8 mouse cellular contexts compared by ENCODE assay signal in the genomic region with DNA sequence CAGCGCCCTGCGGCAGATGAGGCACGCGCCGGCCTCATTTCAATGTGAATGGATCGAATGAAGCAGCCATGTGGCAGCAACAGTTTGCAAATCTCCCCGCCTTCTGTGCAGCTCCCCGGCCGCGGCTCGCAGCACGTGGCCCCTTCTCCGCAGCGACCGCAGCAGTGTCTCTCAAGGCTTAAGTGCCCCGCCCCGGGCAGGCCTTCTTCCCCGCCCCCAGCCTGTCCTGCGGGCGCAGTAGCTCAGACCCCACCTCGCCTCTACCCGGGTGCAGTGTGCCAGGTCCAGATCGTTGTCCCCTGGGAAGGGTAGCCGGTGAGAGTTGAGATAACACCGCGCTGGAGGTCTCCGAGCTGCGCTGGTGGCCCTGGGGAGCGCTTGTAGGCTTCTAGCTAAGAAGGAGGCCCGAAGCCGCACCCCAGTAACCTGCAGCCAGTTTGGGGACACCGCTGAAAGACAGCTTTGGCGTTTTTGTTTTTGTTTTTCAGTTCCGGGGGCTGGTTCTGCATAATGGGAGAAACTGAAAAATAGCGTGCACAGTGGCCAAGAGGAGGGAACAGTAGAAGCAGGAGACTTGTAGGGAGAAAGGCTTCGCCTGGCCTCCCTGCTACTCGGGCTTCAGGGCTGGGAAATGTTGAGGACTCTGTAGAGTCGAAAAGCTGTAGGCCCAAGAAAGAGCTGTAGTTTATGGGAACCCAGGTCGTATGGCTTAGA. TPM values are rescaled to one million over a fixed set of nuclear protein-coding genes. Genes with fewer than 3 reads are reported as not detected.
DNase-seq lines count a peak whose midpoint lies in the region; ATAC-seq and TF ChIP-seq lines count a peak whose summit lies in the region.

No protein-coding gene starts in this region.

- ATAC-seq in embryonic facial prominence, embryonic 13.5 days (ENCODE audit: insufficient number of reproducible peaks, insufficient read depth, low FRiP score, low TSS enrichment, low read depth) = no peak
- peak; percentile 61; the same call in 1 of the 2 replicates for ATAC-seq in hindbrain, embryonic 16.5 days

- WGBS in embryonic facial prominence, embryonic 13.5 days = 5% methylated on average over 39 of the region's 39 CpGs
- WGBS in hindbrain, embryonic 16.5 days = 5% methylated on average over 39 of the region's 39 CpGs
- 27% methylated on average over 39 of the region's 39 CpGs for WGBS in olfactory bulb, adult 2 months

- peaks cover 87% of the 10 kb centered on the region for H3K27me3 ChIP-seq in embryonic facial prominence, embryonic 13.5 days
- peaks cover 37% of the 10 kb centered on the region for H3K27me3 ChIP-seq in hindbrain, embryonic 16.5 days (replicated peaks; ENCODE audit: control insufficient read depth, insufficient read depth, low read length)

- H3K9me3 ChIP-seq in embryonic facial prominence, embryonic 13.5 days = no peaks in the 10 kb centered on the region
- H3K9me3 ChIP-seq in hindbrain, embryonic 16.5 days (ENCODE audit: control insufficient read depth, low read length) = no peaks in the 10 kb centered on the region

- H3K4me1 ChIP-seq in embryonic facial prominence, embryonic 13.5 days = peaks cover 62% of the 10 kb centered on the region
- peaks cover 43% of the 10 kb centered on the region for H3K4me1 ChIP-seq in hindbrain, embryonic 16.5 days (ENCODE audit: control insufficient read depth, insufficient read depth, low read depth, low read length)
- H3K4me1 ChIP-seq in olfactory bulb, adult 2 months (ENCODE audit: control insufficient read depth, insufficient read depth, low read length) = peaks cover 47% of the 10 kb centered on the region

- peak overlapping the region; percentile 70 for H3K4me2 ChIP-seq in embryonic facial prominence, embryonic 13.5 days
- H3K4me2 ChIP-seq in hindbrain, embryonic 16.5 days (ENCODE audit: low read length) = peak overlapping the region; percentile 74

- TF ChIP-seq CTCF in olfactory bulb, adult 2 months (IDR thresholded peaks at IDR 0.05; ENCODE audit: insufficient read depth, low read depth, low read length) = no peak

- peak overlapping the region; percentile 40 for H3K4me3 ChIP-seq in embryonic facial prominence, embryonic 13.5 days
- peak overlapping the region; percentile 40 for H3K4me3 ChIP-seq in hindbrain, embryonic 16.5 days (ENCODE audit: low read length)
- peak overlapping the region; percentile 19 for H3K4me3 ChIP-seq in olfactory bulb, adult 2 months (ENCODE audit: insufficient read depth, low read depth, low read length)

- DNase-seq in heart, adult 11 months = peak; percentile 96
- DNase-seq in heart, adult 8-10 months (ENCODE audit: low spot score) = no peak
- DNase-seq in ES-CJ7 (ENCODE audit: low read depth, low spot score) (peak; percentile 90), liver (peak; percentile 72)
- no peak for DNase-seq in ovary, adult 18-20 months (ENCODE audit: low spot score)

- H3K27ac ChIP-seq in embryonic facial prominence, embryonic 13.5 days = no peak overlapping the region
- no peak overlapping the region for H3K27ac ChIP-seq in hindbrain, embryonic 16.5 days (ENCODE audit: low read depth, low read length)
- H3K27ac ChIP-seq in olfactory bulb, adult 2 months (ENCODE audit: insufficient read depth, low read depth, low read length) = no peak overlapping the region

- H3K36me3 ChIP-seq in embryonic facial prominence, embryonic 13.5 days = no peaks in the 10 kb centered on the region
- no peaks in the 10 kb centered on the region for H3K36me3 ChIP-seq in hindbrain, embryonic 16.5 days (ENCODE audit: control insufficient read depth, insufficient read depth, low read length)

- peak overlapping the region; percentile 72 for H3K9ac ChIP-seq in embryonic facial prominence, embryonic 13.5 days
- peak overlapping the region; percentile 5 for H3K9ac ChIP-seq in hindbrain, embryonic 16.5 days (ENCODE audit: low read depth, low read length)

- no peak for TF ChIP-seq POLR2A in olfactory bulb, adult 2 months (IDR thresholded peaks at IDR 0.05; ENCODE audit: insufficient read depth, low read depth, low read length)

RNA-seq across cellular contexts. Expression of a gene that starts 2.8 kb away (rescaled TPM):
- 10 to 100 TPM; 12.1 to 18.7 (median 18.6) TPM for total RNA-seq in heart, adult 8-10 months (2022)
- 4.2 and 4.6 TPM in 2 replicates for polyA plus RNA-seq in embryonic facial prominence, embryonic 13.5 days (2015; fragmentation: Nextera tagmentation; extraction: Ambion mirVana)
- 5.3 and 6.0 TPM in 2 replicates for polyA plus RNA-seq in hindbrain, embryonic 16.5 days (2015; fragmentation: Nextera tagmentation; extraction: Ambion mirVana)
- polyA plus RNA-seq in olfactory bulb, adult 2 months (2012; ENCODE audit: insufficient read depth, insufficient read length, low replicate concordance, missing spikeins) = not detected in 2 replicates

RNA-seq across cellular contexts. Expression of a gene that starts 28.3 kb away (rescaled TPM):
- 10 to 100 TPM in 1 of 4 experiments, 1 to 10 TPM in 3; 2.8 to 15.4 (median 5.2) TPM for total RNA-seq in heart, adult 8-10 months (2022)
- 1.7 and 1.8 TPM in 2 replicates for polyA plus RNA-seq in embryonic facial prominence, embryonic 13.5 days (2015; fragmentation: Nextera tagmentation; extraction: Ambion mirVana)
- 12.3 and 14.9 TPM in 2 replicates for polyA plus RNA-seq in hindbrain, embryonic 16.5 days (2015; fragmentation: Nextera tagmentation; extraction: Ambion mirVana)
- polyA plus RNA-seq in olfactory bulb, adult 2 months (2012; ENCODE audit: insufficient read depth, insufficient read length, low replicate concordance, missing spikeins) = not detected in 2 replicates

RNA-seq across cellular contexts. Expression of a gene that starts 34.2 kb away (rescaled TPM):
- total RNA-seq in heart, adult 8-10 months (2022) = 10 to 100 TPM; 12.5 to 14.0 (median 13.6) TPM
- polyA plus RNA-seq in embryonic facial prominence, embryonic 13.5 days (2015; fragmentation: Nextera tagmentation; extraction: Ambion mirVana) = 20.1 and 20.7 TPM in 2 replicates
- 28.2 and 30.4 TPM in 2 replicates for polyA plus RNA-seq in hindbrain, embryonic 16.5 days (2015; fragmentation: Nextera tagmentation; extraction: Ambion mirVana)
- polyA plus RNA-seq in olfactory bulb, adult 2 months (2012; ENCODE audit: insufficient read depth, insufficient read length, low replicate concordance, missing spikeins) = not detected in 2 replicates

RNA-seq across cellular contexts. Expression of a gene that starts 51.7 kb away (rescaled TPM):
- not detected for total RNA-seq in heart, adult 8-10 months (2022)
- polyA plus RNA-seq in embryonic facial prominence, embryonic 13.5 days (2015; fragmentation: Nextera tagmentation; extraction: Ambion mirVana) = 16.7 and 17.9 TPM in 2 replicates
- 48.2 and 56.9 TPM in 2 replicates for polyA plus RNA-seq in hindbrain, embryonic 16.5 days (2015; fragmentation: Nextera tagmentation; extraction: Ambion mirVana)
- not detected in 2 replicates for polyA plus RNA-seq in olfactory bulb, adult 2 months (2012; ENCODE audit: insufficient read depth, insufficient read length, low replicate concordance, missing spikeins)

Comparison
In these comparisons a context has a peak if more than half of its experiments do, and no peak if none do; other contexts are left out.
1. DNase-seq: peak in heart, adult 11 months (single experiment), ES-CJ7 (single experiment) and liver (single experiment); none in heart, adult 8-10 months (single experiment) and ovary, adult 18-20 months (single experiment).
2. RNA of a gene that starts 34.2 kb away (polyA plus RNA-seq): 28.2 to 30.4 TPM in hindbrain, embryonic 16.5 days and 20.1 to 20.7 TPM in embryonic facial prominence, embryonic 13.5 days; not detected in olfactory bulb, adult 2 months; every median in the first group is over 10 times any median in the second.
3. Peak in every context shown above with its lines, with median percentiles within 50 percentile points of each other: H3K4me3 ChIP-seq.